14 mouse cellular contexts compared by ENCODE assay signal in the genomic region with DNA sequence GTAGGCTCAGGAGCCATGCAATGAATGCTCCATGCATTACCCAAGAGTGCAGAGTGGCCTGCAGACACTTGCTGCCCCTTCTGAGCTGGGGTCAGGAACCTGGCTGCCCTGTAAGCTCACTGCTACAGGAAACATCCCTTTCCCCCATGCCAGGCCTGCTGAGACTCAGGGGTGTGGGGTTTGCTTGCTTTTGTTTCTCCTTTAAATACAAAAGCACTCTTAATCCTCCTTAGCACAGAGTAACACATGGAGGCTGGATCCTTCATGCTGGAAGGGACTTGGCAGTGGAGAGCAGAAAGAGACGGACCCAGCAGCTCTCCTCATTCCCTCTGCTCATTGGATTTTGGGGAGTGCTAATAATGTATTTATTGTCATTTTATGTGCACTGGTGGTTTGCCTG.
DNase-seq lines count a peak whose midpoint lies in the region; ATAC-seq and TF ChIP-seq lines count a peak whose summit lies in the region.
"Had no signal": no experiment of that assay in that cellular context is flagged by ENCODE, and none has a peak within 500 bp of the region (broad histone marks: within the 10 kb centered on the region; RNA-seq: fewer than 3 reads in every experiment).

No protein-coding gene starts in this region.

- no peak overlapping the region for H3K9ac ChIP-seq in hindbrain, embryonic 12.5 days
- H3K9ac ChIP-seq in forebrain, embryonic 15.5 days (replicated peaks) = no peak overlapping the region
- peak overlapping the region; percentile 23; the same call in 1 of the 2 replicates for H3K9ac ChIP-seq in midbrain, embryonic 16.5 days (ENCODE audit: low read depth, low read length)
- no peak overlapping the region for H3K9ac ChIP-seq in intestine, embryonic 15.5 days

- H3K4me2 ChIP-seq in hindbrain, embryonic 12.5 days (replicated peaks) = no peak overlapping the region
- H3K4me2 ChIP-seq in forebrain, embryonic 15.5 days (replicated peaks) = no peak overlapping the region
- no peak overlapping the region; the same call in 1 of the 2 replicates for H3K4me2 ChIP-seq in midbrain, embryonic 16.5 days (ENCODE audit: low read length)
- H3K4me2 ChIP-seq in intestine, embryonic 15.5 days (replicated peaks) = no peak overlapping the region

- H3K4me1 ChIP-seq in hindbrain, embryonic 10.5 days (replicated peaks) = peaks cover 36% of the 10 kb centered on the region
- peaks cover 29% of the 10 kb centered on the region for H3K4me1 ChIP-seq in hindbrain, embryonic 12.5 days
- H3K4me1 ChIP-seq in forebrain, embryonic 15.5 days = peaks cover 42% of the 10 kb centered on the region
- peaks cover 32% of the 10 kb centered on the region for H3K4me1 ChIP-seq in midbrain, embryonic 16.5 days (ENCODE audit: control insufficient read depth, insufficient read depth, low read length)
- no peaks in the 10 kb centered on the region for H3K4me1 ChIP-seq in intestine, embryonic 15.5 days (replicated peaks)

- no peaks in the 10 kb centered on the region for H3K9me3 ChIP-seq in hindbrain, embryonic 10.5 days
- H3K9me3 ChIP-seq in hindbrain, embryonic 12.5 days (replicated peaks) = no peaks in the 10 kb centered on the region
- H3K9me3 ChIP-seq in forebrain, embryonic 15.5 days = no peaks in the 10 kb centered on the region
- H3K9me3 ChIP-seq in midbrain, embryonic 16.5 days (replicated peaks; ENCODE audit: control insufficient read depth, low read length, poor library complexity, severe bottlenecking) = no peaks in the 10 kb centered on the region
- H3K9me3 ChIP-seq in intestine, embryonic 15.5 days = no peaks in the 10 kb centered on the region

- H3K27me3 ChIP-seq in hindbrain, embryonic 10.5 days (ENCODE audit: insufficient read depth, poor library complexity, severe bottlenecking) = no peaks in the 10 kb centered on the region
- H3K27me3 ChIP-seq in hindbrain, embryonic 12.5 days = no peaks in the 10 kb centered on the region
- H3K27me3 ChIP-seq in forebrain, embryonic 15.5 days = no peaks in the 10 kb centered on the region
- H3K27me3 ChIP-seq in midbrain, embryonic 16.5 days (ENCODE audit: control insufficient read depth, insufficient read depth, low read depth, low read length) = no peaks in the 10 kb centered on the region
- no peaks in the 10 kb centered on the region for H3K27me3 ChIP-seq in intestine, embryonic 15.5 days (replicated peaks)

- peak; percentile 21 for DNase-seq in hindbrain, embryonic 10.5 days (ENCODE audit: low spot score)
- peak; percentile 83 for DNase-seq in brain, embryonic 14.5 days (ENCODE audit: low read depth)
- no peak for DNase-seq in layer of hippocampus, adult 11-12 months (ENCODE audit: low spot score)
- no peak for DNase-seq in spleen, postnatal 36 days (ENCODE audit: low spot score in 2 of 2)
- DNase-seq: cerebellum, adult 9-11 months; heart, postnatal 4 days; kidney, adult 9 months; left cerebral cortex, postnatal 4 days; thymus, adult 18-20 months had no signal

- H3K4me3 ChIP-seq in hindbrain, embryonic 10.5 days = no peak overlapping the region
- no peak overlapping the region for H3K4me3 ChIP-seq in hindbrain, embryonic 12.5 days
- no peak overlapping the region for H3K4me3 ChIP-seq in forebrain, embryonic 15.5 days
- no peak overlapping the region for H3K4me3 ChIP-seq in midbrain, embryonic 16.5 days (ENCODE audit: low read depth, low read length)
- H3K4me3 ChIP-seq in intestine, embryonic 15.5 days (replicated peaks) = no peak overlapping the region

- no peak for TF ChIP-seq POLR2A in brain, embryonic 14.5 days (IDR thresholded peaks at IDR 0.05; ENCODE audit: borderline replicate concordance, extremely low read depth, insufficient read depth, insufficient read length, poor library complexity, severe bottlenecking)

- 52% methylated on average over 1 of the region's 1 CpGs for WGBS in hindbrain, embryonic 10.5 days
- 54% methylated on average over 1 of the region's 1 CpGs for WGBS in hindbrain, embryonic 12.5 days
- 22% methylated on average over 1 of the region's 1 CpGs for WGBS in forebrain, embryonic 15.5 days
- WGBS in midbrain, embryonic 16.5 days = 23% methylated on average over 1 of the region's 1 CpGs
- 56% methylated on average over 1 of the region's 1 CpGs for WGBS in intestine, embryonic 15.5 days

- no peak for TF ChIP-seq CTCF in brain, embryonic 14.5 days (IDR thresholded peaks at IDR 0.05; ENCODE audit: borderline replicate concordance, extremely low read depth, insufficient read depth, insufficient read length)

- H3K36me3 ChIP-seq in hindbrain, embryonic 10.5 days = no peaks in the 10 kb centered on the region
- H3K36me3 ChIP-seq in hindbrain, embryonic 12.5 days = no peaks in the 10 kb centered on the region
- H3K36me3 ChIP-seq in forebrain, embryonic 15.5 days = no peaks in the 10 kb centered on the region
- H3K36me3 ChIP-seq in midbrain, embryonic 16.5 days (ENCODE audit: control insufficient read depth, insufficient read depth, low read length) = 0 out of 2 replicates have a peak, but pooled peaks cover 2% of the 10 kb centered on the region
- no peaks in the 10 kb centered on the region for H3K36me3 ChIP-seq in intestine, embryonic 15.5 days

- peak overlapping the region; percentile 69; the same call in 1 of the 2 replicates for H3K27ac ChIP-seq in hindbrain, embryonic 10.5 days
- no peak overlapping the region for H3K27ac ChIP-seq in hindbrain, embryonic 12.5 days
- H3K27ac ChIP-seq in forebrain, embryonic 15.5 days (replicated peaks) = peak overlapping the region; percentile 31; the same call in 1 of the 2 replicates
- H3K27ac ChIP-seq in midbrain, embryonic 16.5 days (ENCODE audit: low read length) = peak overlapping the region; percentile 19; the same call in 1 of the 2 replicates
- H3K27ac ChIP-seq in intestine, embryonic 15.5 days = no peak overlapping the region
- H3K27ac ChIP-seq: macrophage had no signal

- ATAC-seq in hindbrain, embryonic 12.5 days (ENCODE audit: low FRiP score) = no peak
- ATAC-seq in forebrain, embryonic 15.5 days (replicated peaks) = no peak
- peak; percentile 39; the same call in 1 of the 2 replicates for ATAC-seq in midbrain, embryonic 16.5 days
- ATAC-seq in intestine, embryonic 15.5 days = no peak

Comparison
In these comparisons a context has a peak if more than half of its experiments do, and no peak if none do; other contexts are left out.
1. H3K27ac ChIP-seq: peak in hindbrain, embryonic 10.5 days (single experiment), forebrain, embryonic 15.5 days (single experiment) and midbrain, embryonic 16.5 days (single experiment); none in hindbrain, embryonic 12.5 days (single experiment) and intestine, embryonic 15.5 days (single experiment).
2. DNase-seq: peak in hindbrain, embryonic 10.5 days (single experiment) and brain, embryonic 14.5 days (single experiment); none in layer of hippocampus, adult 11-12 months (single experiment) and spleen, postnatal 36 days (0 of 2).